Mouse (Mus musculus): Measurements from ENCODE around the gene Shmt2. TPM values are rescaled to one million over a fixed set of nuclear protein-coding genes. Genes with fewer than 3 reads are reported as not detected.

The Shmt2 gene
- total RNA-seq, 1 experiment, result 169 TPM

GRCm38 (mm10) chr10:127488856-127489255, 33.4 kb downstream of the Shmt2 start:
- Histone ChIP-seq H3K27ac (ENCODE audit: insufficient read depth, low read depth, low read length, poor library complexity, severe bottlenecking) (no peak overlapping the region), H3K4me3 (ENCODE audit: insufficient read depth in 1 of 2, low read depth in 1 of 2, low read length in 2 of 2, poor library complexity in 1 of 2, severe bottlenecking in 1 of 2) (no peak overlapping the region), H3K36me3 (ENCODE audit: control insufficient read depth, insufficient read depth, low read length, poor library complexity, severe bottlenecking) (peaks cover 37% of the 10 kb centered on the region; the same call in 1 of the 2 replicates), H3K9me3 (ENCODE audit: control insufficient read depth, insufficient read depth, low read depth, low read length) (no peaks in the 10 kb centered on the region), H3K9ac (ENCODE audit: insufficient read depth, low read depth, low read length, poor library complexity, severe bottlenecking) (no peak overlapping the region), H3K4me1 (ENCODE audit: control insufficient read depth in 2 of 2, insufficient read depth in 2 of 2, low read length in 2 of 2, poor library complexity in 1 of 2) (no peaks in the 10 kb centered on the region)
- TF ChIP-seq CHD2 (IDR thresholded peaks at IDR 0.05; ENCODE audit: low read depth, low read length), result no peak
- TF ChIP-seq ZC3H11A (IDR thresholded peaks at IDR 0.05; ENCODE audit: borderline replicate concordance, low read depth, low read length), result no peak
- TF ChIP-seq HCFC1 (IDR thresholded peaks at IDR 0.05; ENCODE audit: borderline replicate concordance, insufficient read depth, low read length), result no peak
- in situ Hi-C loops (cut with MboI; ENCODE audit: low sequenced_read_pairs in 2 of 2, unreplicated experiment in 2 of 2), result no loop called here
- DNase-seq (ENCODE audit: low read depth, low spot score), result no peak

- no peaks in the 10 kb centered on the region for H3K9me3 ChIP-seq (ENCODE audit: control insufficient read depth, insufficient read depth, low read depth, low read length)
- H3K36me3 ChIP-seq (ENCODE audit: control insufficient read depth, insufficient read depth, low read length, poor library complexity, severe bottlenecking), result peaks cover 20% of the 10 kb centered on the region; the same call in 1 of the 2 replicates
- in situ Hi-C loops (cut with MboI; ENCODE audit: low sequenced_read_pairs in 2 of 2, unreplicated experiment in 2 of 2), result no loop called here
- TF ChIP-seq ZC3H11A (IDR thresholded peaks at IDR 0.05; ENCODE audit: borderline replicate concordance, low read depth, low read length) (no peak), MAFK (IDR thresholded peaks at IDR 0.05; ENCODE audit: insufficient read depth, low read depth, low read length) (no peak), ZNF384 (IDR thresholded peaks at IDR 0.05; ENCODE audit: low read depth, low read length) (no peak), HCFC1 (IDR thresholded peaks at IDR 0.05; ENCODE audit: borderline replicate concordance, insufficient read depth, low read length) (no peak), CHD2 (IDR thresholded peaks at IDR 0.05; ENCODE audit: low read depth, low read length) (no peak)
- no peaks in the 10 kb centered on the region for H3K4me1 ChIP-seq (ENCODE audit: control insufficient read depth in 2 of 2, insufficient read depth in 2 of 2, low read length in 2 of 2, poor library complexity in 1 of 2)
- DNase-seq (ENCODE audit: low read depth, low spot score), result no peak
- no peak overlapping the region for H3K27ac ChIP-seq (ENCODE audit: insufficient read depth, low read depth, low read length, poor library complexity, severe bottlenecking)
- H3K4me3 ChIP-seq (ENCODE audit: insufficient read depth in 1 of 2, low read depth in 1 of 2, low read length in 2 of 2, poor library complexity in 1 of 2, severe bottlenecking in 1 of 2), result no peak overlapping the region
- no peak overlapping the region for H3K9ac ChIP-seq (ENCODE audit: insufficient read depth, low read depth, low read length, poor library complexity, severe bottlenecking)
Measured at GRCm38 (mm10) chr10:127485235-127485634, 37.0 kb downstream of the Shmt2 start.

GRCm38 (mm10) chr10:127480833-127481813, 41.1 kb downstream of the Shmt2 start:
- Histone ChIP-seq H3K36me3 (ENCODE audit: control insufficient read depth, insufficient read depth, low read length, poor library complexity, severe bottlenecking) (peaks cover 22% of the 10 kb centered on the region; the same call in 1 of the 2 replicates), H3K9me3 (ENCODE audit: control insufficient read depth, insufficient read depth, low read depth, low read length) (no peaks in the 10 kb centered on the region), H3K9ac (ENCODE audit: insufficient read depth, low read depth, low read length, poor library complexity, severe bottlenecking) (no peak overlapping the region), H3K4me1 (ENCODE audit: control insufficient read depth in 2 of 2, insufficient read depth in 2 of 2, low read length in 2 of 2, poor library complexity in 1 of 2) (no peaks in the 10 kb centered on the region; a peak in 1 of 4 replicates), H3K27ac (ENCODE audit: insufficient read depth, low read depth, low read length, poor library complexity, severe bottlenecking) (no peak overlapping the region), H3K4me3 (ENCODE audit: insufficient read depth in 1 of 2, low read depth in 1 of 2, low read length in 2 of 2, poor library complexity in 1 of 2, severe bottlenecking in 1 of 2) (no peak overlapping the region)
- no peak for DNase-seq (ENCODE audit: low read depth, low spot score)
- in situ Hi-C loops (cut with MboI; ENCODE audit: low sequenced_read_pairs in 2 of 2, unreplicated experiment in 2 of 2), result no loop called here
- TF ChIP-seq HCFC1 (IDR thresholded peaks at IDR 0.05; ENCODE audit: borderline replicate concordance, insufficient read depth, low read length) (no peak), ZNF384 (IDR thresholded peaks at IDR 0.05; ENCODE audit: low read depth, low read length) (no peak), CHD2 (IDR thresholded peaks at IDR 0.05; ENCODE audit: low read depth, low read length) (no peak), ZC3H11A (IDR thresholded peaks at IDR 0.05; ENCODE audit: borderline replicate concordance, low read depth, low read length) (no peak), MAFK (IDR thresholded peaks at IDR 0.05; ENCODE audit: insufficient read depth, low read depth, low read length) (no peak)

- no peak overlapping the region for H3K27ac ChIP-seq (ENCODE audit: insufficient read depth, low read depth, low read length, poor library complexity, severe bottlenecking)
- no peak overlapping the region for H3K4me3 ChIP-seq (ENCODE audit: insufficient read depth in 1 of 2, low read depth in 1 of 2, low read length in 2 of 2, poor library complexity in 1 of 2, severe bottlenecking in 1 of 2)
- in situ Hi-C loops (cut with MboI; ENCODE audit: low sequenced_read_pairs in 2 of 2, unreplicated experiment in 2 of 2), result no loop called here
- peak; percentile 20 for DNase-seq (ENCODE audit: low read depth, low spot score)
- H3K9me3 ChIP-seq (ENCODE audit: control insufficient read depth, insufficient read depth, low read depth, low read length), result no peaks in the 10 kb centered on the region
- TF ChIP-seq MAFK (IDR thresholded peaks at IDR 0.05; ENCODE audit: insufficient read depth, low read depth, low read length) (no peak), ZC3H11A (IDR thresholded peaks at IDR 0.05; ENCODE audit: borderline replicate concordance, low read depth, low read length) (no peak), CHD2 (IDR thresholded peaks at IDR 0.05; ENCODE audit: low read depth, low read length) (no peak), ZNF384 (IDR thresholded peaks at IDR 0.05; ENCODE audit: low read depth, low read length) (no peak), HCFC1 (IDR thresholded peaks at IDR 0.05; ENCODE audit: borderline replicate concordance, insufficient read depth, low read length) (no peak)
- H3K9ac ChIP-seq (ENCODE audit: insufficient read depth, low read depth, low read length, poor library complexity, severe bottlenecking), result no peak overlapping the region
- H3K4me1 ChIP-seq (ENCODE audit: control insufficient read depth in 2 of 2, insufficient read depth in 2 of 2, low read length in 2 of 2, poor library complexity in 1 of 2), result no peaks in the 10 kb centered on the region; a peak in 1 of 4 replicates
- H3K36me3 ChIP-seq (ENCODE audit: control insufficient read depth, insufficient read depth, low read length, poor library complexity, severe bottlenecking), result peaks cover 13% of the 10 kb centered on the region; the same call in 1 of the 2 replicates
Measured at GRCm38 (mm10) chr10:127479131-127479530, 43.1 kb downstream of the Shmt2 start.

All from ES-E14 (cell line).